Mouse (Mus musculus) layer of hippocampus, adult 11-12 months (tissue): ENCODE results near the gene Sbds.

Experiments used
- DNase-seq: peaks from one replicate; pipeline ENCODE4 v3.0.0; 2022; ENCODE audit warnings: low spot score

Sbds gene

DNA sequence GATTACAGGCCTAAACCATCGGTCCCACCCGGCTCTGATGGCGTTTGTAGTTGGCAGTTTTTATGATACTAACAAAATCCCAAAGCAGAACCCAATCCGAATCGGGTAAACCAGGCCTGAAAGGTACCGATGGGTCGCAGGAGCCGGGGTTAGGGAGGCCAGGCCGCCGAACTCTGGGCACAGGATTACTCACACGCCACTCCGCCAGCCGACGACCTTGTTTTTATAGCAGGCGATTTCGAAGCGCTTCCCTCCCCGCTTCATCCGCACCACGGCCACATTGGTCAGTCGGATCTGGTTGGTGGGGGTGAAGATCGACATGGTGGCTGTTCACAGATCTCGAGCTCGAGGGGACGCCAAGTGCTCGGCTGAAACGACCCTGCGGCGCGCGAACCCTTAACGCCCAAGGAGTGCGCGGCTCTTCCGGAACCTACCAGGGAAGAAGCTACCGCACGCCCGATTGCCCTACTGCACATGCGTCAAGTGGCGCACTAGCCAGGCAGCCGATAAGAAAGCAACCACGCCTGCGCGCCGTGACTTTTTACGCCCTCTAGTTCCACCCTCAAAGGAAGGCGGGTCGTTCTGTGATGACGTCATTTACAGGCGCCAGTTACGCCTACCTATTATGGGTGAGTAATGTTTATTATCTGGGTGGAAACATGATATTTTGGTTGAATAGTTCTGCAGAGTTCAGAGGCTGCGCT, at the start of gene Sbds, which contains the start of gene Tyw1:
Sbds (minus strand) TSS at position 514 of the 704 bp plus-strand sequence.
Tyw1 (plus strand) TSS at position 603 of the 704 bp plus-strand sequence.
- DNase-seq = peak; percentile 99

DNA sequence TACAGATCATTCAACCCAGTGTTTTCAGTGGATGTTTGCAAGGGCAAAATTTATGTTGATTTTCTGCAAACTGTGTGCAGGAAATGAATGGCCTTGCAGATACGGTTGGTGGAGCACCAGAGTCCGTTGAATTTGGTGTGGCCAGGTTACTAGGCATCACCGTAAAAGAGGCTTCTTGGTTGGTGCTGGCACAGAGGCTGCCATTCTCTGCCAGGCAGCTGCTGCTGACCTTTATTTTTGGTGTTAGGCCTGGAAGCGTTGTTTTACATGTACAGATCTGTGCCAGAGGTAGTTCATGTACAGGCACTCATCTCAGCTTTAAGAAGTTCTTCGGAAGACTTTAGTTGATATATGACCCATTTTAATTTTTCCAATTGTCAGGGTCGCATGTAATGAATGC, 48.3 kb upstream of the Sbds start:
- DNase-seq = no peak

DNA sequence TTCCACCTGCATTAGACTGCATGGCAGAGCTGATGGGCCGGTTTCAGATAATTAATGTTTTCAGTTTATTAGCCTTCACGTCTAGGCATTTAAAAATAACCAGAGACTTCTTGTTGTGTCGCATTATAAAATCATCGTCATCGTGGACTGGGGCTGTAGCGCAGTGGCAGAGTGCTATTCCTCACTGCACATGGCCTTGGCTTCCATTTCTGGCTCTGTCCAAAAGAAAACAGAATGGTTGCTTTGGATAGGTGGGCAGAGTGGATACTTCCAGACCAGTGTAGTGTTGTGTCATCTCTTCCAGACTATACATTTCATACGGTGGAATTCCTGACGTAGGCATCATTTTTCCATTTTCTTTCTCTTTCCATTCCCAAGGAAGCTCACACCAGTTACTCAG, 44.2 kb upstream of the Sbds start:
- DNase-seq = no peak

DNA sequence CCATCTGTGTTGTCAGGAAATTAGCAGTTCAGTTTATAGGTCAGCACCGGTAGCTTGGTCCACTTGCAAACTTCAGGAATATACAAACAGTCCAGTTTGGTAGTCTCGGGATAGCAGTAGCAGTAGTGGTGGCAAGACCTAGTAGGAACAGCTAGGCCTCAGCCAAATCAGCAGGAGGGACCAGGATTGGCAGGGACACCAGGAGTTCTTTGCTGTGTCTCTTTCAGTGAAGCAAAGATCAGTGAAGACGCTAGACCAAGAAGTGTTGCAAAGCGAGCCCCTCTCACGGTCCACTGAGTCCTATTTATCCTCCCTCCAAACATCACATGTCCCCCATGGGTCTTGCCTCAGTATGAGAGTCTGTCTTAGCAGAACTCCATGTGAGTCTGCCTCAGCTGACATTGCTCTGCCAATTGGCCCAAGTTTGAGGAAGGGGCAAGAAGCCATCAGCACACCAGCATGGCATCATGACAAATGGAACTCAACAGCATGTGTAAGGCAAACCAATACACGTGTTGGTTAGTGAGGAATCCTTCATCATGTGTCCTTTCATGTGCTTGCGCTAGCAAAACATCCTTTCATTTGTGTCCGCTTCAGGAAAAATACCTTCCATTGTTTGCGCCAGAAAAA, 43.6 kb upstream of the Sbds start:
- no peak for DNase-seq

DNA sequence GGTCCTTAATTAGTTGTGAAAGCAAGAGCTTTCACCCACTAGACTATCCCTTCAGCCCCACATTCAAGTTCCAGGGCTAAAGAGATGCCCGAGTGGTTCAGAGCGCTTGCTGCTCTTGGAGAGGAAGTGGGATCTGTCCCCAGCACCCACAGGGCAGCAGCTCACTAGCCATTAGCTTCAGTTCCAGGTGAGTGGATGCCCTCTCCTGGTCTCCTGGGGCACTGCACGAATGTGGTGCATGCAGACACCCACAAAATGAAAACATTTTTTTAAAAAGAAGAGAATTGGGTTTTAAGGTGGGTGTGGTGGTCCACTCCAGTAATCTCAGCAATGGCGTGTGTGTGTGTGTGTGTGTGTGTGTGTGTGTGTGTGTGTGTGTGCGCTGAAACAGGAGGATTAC, 40.7 kb upstream of the Sbds start:
- no peak for DNase-seq

DNA sequence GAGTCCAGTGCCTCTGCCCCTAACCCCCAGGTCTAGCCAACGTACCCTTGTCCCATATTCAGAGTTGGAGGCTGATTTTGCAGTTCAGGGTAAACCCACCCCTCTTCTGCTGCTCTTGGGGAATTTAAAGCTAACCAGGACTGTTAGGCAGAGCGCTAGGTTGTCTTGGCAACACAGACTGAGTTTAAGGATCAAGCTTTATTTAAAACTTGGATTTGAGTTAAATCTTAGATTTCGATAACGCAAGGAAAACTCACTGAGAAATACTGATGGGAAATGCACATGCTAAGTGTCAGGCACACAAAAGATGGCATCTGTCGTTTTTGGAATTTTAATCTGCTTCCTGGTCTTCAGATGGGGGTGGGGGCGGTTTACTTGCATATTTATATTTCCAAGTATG, 39.3 kb upstream of the Sbds start:
- DNase-seq = no peak

DNA sequence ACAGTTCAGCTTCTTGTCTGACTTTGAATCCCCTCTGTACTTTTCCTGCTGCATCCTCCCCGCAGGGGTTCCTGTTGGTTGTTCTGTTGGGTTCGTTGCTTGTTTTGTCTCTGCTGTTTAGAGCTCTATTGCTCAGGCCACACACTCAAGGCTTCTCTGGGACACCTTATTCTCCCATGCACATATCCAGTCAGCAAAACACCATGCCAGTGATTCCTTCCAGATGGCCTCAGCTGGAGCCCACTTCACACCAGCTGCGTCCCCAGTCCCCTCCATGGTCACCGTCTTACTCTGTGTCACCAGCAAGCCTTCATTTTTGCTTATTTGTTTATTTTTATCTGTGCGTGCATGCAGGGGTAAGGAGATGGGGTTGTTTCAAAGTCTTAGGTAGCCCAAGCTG, 38.6 kb upstream of the Sbds start:
- no peak for DNase-seq

DNA sequence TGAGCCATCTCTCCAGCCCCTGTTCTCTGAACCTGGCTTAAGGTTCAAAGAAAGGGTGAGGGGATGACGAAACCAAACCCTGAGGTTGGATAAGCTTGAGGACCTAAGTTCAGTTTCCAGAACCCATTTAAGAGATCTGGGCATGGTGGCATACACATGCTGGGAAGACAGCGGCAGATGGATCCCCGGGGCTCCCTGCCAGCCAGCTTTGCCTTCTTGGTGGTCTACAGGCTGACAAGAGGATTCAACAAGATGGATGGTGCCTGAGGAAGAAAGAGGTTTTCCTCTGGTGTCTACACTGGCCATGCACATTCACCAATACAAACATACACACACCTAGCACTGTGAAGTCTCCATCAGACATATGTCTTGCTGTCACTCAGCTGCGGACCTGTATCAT, 37.6 kb upstream of the Sbds start:
- peak; percentile 30 for DNase-seq

DNA sequence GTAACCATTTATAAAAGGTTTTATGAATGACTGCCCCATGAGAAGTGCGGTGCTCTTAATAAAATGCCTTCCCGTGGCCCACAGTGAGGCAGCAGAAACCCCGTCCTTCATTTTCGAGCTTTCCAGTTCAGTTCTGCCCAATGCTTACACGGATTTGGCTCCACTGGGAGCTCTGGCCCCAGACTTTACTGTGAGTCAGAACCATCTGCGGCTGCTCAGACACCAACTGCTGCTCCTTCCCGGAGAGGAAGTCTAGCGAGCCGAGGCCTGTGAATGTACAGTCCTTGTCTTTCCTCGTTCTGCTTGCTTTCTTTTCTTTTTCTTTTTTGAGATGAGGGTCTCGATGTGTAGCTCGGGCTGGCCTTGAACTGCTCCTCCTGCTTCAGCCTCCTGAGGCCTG, 35.4 kb upstream of the Sbds start:
- DNase-seq = peak; percentile 62

DNA sequence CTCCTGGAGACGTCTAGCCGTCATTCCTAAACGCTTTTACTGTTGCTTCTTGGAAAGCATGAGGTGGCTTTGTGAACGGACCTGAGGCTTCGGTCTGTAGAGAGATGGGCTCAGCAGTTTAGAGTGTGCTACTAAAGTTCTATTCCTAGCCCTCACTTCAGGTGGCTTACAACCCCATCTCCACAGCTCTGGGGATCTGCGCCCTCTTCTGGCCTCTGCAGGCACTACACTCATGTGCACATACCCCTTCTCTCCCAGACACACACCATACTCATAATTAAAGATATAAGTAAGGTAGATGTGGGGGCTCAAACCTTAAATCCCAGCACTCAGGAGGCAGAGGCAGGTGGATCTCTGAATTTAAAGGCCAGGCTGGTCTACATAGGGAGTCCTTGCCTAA, 34.9 kb upstream of the Sbds start:
- no peak for DNase-seq

DNA sequence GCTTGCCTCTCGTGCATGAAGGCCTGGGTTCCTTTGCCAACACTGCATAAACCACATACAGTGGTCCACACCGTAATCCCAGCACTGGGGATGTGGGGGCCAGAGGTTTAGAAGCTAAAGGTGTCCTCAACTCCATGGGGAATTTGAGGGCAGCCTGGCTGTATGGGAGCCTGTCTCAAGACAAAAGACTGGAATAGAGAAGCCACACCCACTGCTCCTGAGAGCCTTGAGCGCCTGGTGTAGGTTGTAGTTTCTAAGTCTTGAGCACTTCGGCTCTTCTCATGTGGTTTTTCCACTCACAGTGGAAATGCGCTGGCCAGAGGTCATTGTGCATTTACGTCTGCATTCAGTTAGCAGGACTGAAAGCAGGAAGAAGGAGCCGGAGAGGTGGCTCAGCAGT, 32.8 kb upstream of the Sbds start:
- no peak for DNase-seq

DNA sequence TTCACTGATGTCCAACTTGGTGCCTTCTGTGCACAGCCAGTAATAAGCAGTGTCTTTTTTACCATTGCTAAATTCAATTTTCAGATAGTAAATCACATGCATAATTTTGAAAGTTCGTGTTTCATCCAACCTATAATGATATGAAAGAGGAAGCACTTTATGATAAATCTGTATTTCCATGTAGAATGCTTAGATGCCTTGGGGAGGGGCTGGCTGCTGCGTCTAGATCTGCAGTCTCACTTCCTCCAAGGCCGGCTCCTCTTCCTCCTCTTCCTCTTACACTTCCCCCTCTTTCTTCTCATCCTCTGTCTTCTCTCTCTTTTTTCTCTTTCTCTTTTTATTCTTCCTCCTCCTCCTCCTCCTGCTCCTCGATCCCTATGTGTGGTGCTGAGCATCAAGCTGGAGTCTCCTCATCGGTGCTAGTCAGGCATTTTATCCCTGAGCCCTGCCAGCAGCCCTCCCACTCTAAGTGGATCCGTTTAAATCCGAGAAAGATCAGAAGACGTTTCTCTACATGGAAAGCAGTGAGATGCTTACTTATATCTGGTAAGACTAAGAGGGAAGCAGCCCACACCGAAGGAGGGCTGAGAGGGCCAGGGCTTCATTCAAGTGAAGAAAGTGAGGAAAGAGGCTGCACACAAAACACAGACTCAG, 27.9 kb upstream of the Sbds start:
- DNase-seq = no peak

DNA sequence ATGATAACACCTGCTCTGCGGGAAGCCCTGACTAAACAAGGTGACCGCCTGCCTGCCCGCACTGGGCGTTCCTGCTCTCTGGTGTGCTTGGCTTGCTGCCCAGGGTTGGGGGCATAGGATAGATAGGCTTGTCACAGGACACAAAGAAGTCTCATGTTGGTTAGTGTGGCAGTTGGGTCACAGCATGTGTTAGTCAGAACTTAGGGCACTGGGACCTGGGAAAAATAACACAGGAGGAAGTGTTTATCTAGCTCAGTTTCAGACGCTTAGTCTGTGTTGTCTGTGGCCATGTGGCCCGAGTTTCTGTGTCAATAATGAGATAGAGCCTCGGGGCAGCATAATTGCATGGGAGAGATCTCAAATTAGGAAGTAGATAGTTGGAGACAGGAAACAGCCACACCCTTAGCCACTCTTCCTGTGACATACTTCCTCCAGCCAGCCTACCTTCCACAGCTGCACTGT, 22.7 kb upstream of the Sbds start:
- no peak for DNase-seq

DNA sequence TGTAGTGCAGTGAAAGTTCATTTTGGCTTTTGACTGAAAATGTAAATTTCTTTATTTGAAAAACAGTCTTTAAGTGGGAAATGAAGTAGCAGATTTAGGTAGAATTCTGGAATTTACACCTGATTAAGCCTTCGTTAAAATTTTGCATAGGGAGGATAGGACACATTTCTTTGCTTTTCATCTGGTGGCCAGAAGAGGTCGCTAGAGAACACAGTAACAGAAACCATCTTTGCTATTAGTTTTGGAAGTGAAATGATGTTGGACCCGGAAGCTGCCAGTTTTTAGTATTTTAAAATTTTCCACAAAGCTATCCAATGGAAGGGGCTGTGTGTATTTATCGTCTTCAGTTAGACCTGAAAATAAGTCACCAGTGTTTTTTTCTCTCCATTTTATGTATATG, 20.2 kb upstream of the Sbds start:
- DNase-seq = no peak

DNA sequence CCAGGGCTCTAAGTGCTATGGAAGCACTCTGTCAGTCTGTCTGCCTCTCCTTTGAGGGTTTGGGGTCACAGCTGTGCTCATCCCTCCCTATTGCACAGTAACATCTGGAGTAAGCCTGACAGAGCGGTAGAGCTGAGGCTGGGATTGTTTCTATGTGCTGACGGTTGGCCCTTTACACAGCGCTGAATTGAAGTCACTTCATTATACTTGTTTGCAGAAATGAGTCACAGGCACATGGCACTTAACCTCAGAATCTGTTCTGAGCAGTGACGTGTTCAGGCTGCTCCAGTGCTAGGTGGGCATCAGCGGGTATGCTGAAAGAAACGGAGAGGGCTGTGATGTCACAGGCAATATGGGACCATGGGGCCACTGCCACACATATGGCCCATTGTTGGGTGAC, 17.7 kb upstream of the Sbds start:
- no peak for DNase-seq

DNA sequence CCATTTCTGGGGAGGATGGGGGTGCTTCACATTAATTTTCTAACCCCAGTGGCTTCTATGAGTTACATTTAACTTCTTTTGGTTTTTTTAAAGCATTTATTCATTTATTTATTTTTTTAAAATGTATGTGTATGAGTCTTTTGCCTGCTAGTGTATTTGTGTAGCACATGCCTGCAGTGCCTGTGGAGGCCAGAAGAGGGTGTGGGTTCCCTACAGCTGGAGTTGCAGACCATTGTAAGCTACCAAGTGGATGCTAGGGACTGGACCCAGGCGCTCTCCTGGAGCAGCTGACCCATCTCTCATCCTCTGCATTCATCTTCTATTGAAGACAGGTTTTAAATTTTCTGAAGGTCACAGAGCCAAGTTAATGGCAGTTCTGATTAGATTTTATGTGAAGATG, 17.0 kb upstream of the Sbds start:
- no peak for DNase-seq

DNA sequence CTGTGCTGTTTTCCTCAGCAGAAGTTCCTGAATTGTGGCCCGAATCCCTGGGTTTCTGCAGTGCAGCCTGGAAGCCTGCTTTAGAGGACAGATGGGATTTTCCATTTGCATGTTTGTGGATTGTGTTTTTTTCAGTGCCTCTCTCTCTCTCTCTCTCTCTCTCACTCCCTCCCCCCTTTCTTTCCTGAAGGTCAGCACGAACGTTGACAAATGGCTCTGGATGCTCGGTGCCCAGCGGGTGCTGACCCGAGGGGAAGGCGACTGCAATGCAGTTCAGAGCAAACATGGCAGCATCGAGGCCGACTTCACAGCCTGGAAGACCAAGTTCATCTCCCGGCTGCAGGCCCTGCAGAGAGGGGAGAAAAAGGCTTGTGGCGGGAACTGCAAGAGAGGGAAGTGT, 13.6 kb upstream of the Sbds start:
- DNase-seq = no peak

DNA sequence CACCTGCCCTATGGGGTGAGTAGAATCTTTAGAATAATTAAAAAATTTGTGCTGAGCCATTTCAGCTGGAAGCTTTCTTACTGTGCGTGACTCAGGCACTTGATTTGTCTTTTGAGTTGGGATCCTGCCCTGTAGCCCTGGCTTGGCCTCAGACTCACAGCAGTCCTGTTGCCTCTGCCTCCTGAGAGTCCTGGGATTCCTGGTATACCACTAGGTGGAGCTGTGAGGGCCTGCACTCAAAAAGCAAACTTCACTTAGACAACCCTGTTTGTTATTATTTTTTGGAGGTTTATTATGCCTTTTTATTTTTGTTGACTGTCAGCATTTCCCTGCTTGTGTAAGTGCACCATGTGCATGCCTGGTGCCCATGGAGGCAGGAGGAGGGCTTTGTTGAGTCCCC, 12.0 kb upstream of the Sbds start:
- DNase-seq = no peak

DNA sequence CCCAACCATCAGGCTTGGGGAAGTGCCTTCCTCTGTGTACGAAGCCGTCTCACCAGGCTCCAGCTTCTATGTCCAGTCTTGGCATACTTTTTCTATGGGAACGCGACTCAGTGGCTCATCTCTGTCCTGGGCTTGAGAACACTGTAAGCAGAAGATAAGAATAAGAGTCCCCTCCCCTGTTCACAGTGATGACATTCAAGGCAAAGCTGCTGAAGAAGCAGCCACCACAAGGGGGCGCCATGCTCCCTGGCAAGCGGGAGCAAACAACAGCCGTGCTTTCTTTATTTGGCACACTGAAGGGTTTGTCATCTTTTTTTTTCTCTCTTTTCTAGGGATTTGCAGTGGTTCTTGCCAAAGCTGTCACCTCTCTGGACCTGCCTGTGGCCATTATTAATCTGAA, 11.3 kb upstream of the Sbds start:
- DNase-seq = peak; percentile 53

DNA sequence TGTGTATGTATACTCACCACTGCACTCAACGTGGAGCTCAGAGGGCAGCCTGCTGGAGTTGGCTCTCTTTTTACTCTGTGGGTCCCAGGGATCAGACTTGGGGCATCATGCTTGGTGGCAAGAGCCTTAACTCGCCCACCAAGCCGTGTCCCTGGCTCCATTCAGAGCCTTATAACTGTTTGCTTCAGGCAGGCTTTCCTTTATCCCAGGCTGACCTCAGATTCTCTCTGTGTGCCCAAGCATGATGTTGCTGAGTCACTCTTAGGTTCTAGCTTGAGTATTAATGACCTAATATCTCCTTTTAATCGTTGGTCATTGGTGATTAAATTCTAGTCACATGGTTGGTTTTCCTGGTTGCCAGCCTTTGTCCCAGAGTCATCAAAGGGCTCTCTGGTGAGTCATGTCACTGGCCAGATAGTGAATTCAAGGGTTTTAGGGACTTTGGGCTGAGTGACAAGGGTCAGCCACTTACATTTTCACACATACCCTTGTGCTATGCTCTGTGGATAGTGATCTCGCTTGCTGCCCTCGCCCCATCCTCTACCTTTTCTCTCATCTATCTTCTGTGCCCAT, 9.2 kb upstream of the Sbds start:
- DNase-seq = no peak

DNA sequence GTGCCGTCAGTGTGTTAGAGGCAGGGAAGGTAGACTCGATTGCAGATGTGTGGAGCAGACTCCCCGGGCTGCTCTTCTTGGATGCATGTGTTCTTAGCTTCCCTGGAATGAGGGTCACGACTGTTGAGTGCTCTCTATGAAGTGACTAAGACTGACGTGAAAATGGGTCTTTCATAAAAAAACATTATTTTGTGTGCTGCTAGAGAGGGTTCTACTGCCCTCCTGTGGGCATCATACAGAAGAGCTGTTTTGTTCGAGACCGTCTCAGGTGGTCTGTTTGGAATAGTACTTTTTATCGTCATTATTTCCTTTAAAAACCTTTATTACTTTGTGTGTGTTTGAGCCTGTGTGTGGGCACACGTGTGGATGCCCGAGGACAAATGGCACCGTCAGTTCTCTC, 8.1 kb upstream of the Sbds start:
- DNase-seq = no peak

DNA sequence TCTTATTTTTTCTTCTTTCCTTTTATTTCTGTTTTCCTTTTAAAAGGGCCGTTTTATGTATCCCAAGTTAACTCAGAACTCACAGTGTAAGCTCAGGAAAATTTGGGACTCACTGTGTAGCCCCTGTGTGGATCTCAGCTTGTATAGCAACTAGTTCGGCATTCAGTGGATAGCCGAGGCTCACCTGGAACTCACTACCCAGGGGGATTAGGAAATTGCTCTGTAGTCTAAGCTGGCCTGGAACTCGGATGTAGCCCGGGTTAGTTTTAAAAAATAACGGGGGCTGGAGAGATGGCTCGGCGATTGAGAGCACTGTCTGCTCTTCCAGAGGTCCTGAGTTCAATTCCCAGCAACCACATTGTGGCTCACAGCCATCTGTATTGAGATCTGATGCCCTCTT, 2.0 kb upstream of the Sbds start:
- DNase-seq = no peak

DNA sequence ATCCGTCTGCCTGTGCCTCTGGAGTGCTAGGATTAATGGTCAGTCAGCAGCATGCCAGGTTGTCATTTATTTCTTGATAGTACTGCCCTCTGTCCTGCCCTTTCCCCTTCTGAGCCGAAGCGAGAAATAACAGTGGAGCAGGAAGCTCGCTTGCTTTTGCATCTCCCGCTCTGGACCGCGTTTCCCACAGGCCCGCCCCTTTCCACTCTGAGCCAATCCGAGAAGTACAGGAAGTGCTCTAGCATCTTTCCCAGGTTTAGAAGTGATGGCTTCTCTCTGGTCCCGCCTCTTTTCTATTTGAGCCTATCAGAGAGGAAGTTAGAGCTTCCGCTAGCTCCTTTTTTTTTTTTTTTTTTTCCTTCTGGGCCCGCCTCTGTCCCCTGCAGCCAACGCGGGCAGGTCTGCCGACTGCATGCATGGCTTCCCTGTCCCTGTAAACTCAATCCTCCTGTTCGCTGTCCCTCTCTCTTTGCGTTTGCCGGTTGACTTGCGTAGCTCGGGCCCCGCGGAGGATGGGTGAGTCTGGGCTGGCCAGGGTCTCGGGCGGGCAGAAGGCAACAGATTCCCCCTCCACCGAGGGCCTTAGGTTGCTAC, 1.4 kb upstream of the Sbds start:
- DNase-seq = peak; percentile 93
